ENCODE assay signal across 9 mouse cellular contexts in genomic region chr4:150361986-150362691, GRCm38 (mm10).
DNase-seq lines count a peak whose midpoint lies in the region; ATAC-seq and TF ChIP-seq lines count a peak whose summit lies in the region.
"Had no signal": no experiment of that assay in that cellular context is flagged by ENCODE, and none has a peak within 500 bp of the region (broad histone marks: within the 10 kb centered on the region; RNA-seq: fewer than 3 reads in every experiment).

No protein-coding gene starts in this region.

- no peak for TF ChIP-seq CTCF in G1E (IDR thresholded peaks at IDR 0.05; ENCODE audit: low read depth, low read length)
- no peak for TF ChIP-seq CTCF in intestine, postnatal 0 days (IDR thresholded peaks at IDR 0.05; ENCODE audit: low read depth)

- peaks cover 13% of the 10 kb centered on the region for H3K36me3 ChIP-seq in G1E (replicated peaks)
- H3K36me3 ChIP-seq in intestine, postnatal 0 days (ENCODE audit: control insufficient read depth, insufficient read depth) = no peaks in the 10 kb centered on the region
- no peaks in the 10 kb centered on the region for H3K36me3 ChIP-seq in lung, embryonic 16.5 days (ENCODE audit: control insufficient read depth, insufficient read depth, low read length)

- H3K9ac ChIP-seq in intestine, postnatal 0 days (ENCODE audit: low read depth, low read length) = no peak overlapping the region; the same call in 1 of the 2 replicates
- H3K9ac ChIP-seq in lung, embryonic 16.5 days (ENCODE audit: low read length) = no peak overlapping the region

- H3K4me3 ChIP-seq in G1E (ENCODE audit: low read depth, low read length) = no peak overlapping the region
- H3K4me3 ChIP-seq in intestine, postnatal 0 days (ENCODE audit: low read depth, low read length) = no peak overlapping the region
- no peak overlapping the region for H3K4me3 ChIP-seq in lung, embryonic 16.5 days (ENCODE audit: low read length)

- peak overlapping the region; percentile 37 for H3K4me2 ChIP-seq in intestine, postnatal 0 days (replicated peaks; ENCODE audit: low read depth)
- H3K4me2 ChIP-seq in lung, embryonic 16.5 days (ENCODE audit: low read depth, low read length) = no peak overlapping the region

- peaks cover 25% of the 10 kb centered on the region for H3K4me1 ChIP-seq in G1E (ENCODE audit: insufficient read depth, low read depth, low read length)
- peaks cover 12% of the 10 kb centered on the region; the same call in 1 of the 2 replicates for H3K4me1 ChIP-seq in intestine, postnatal 0 days (replicated peaks; ENCODE audit: control insufficient read depth, insufficient read depth, low read length)
- H3K4me1 ChIP-seq in lung, embryonic 16.5 days (replicated peaks; ENCODE audit: control insufficient read depth, insufficient read depth, low read length) = peaks cover 14% of the 10 kb centered on the region

- no peaks in the 10 kb centered on the region for H3K27me3 ChIP-seq in G1E (ENCODE audit: insufficient read depth, low read length)
- H3K27me3 ChIP-seq in intestine, postnatal 0 days (replicated peaks; ENCODE audit: control insufficient read depth, insufficient read depth, low read length) = no peaks in the 10 kb centered on the region
- no peaks in the 10 kb centered on the region for H3K27me3 ChIP-seq in lung, embryonic 16.5 days (ENCODE audit: control insufficient read depth, insufficient read depth, low read depth, low read length)

- H3K9me3 ChIP-seq in G1E (replicated peaks) = no peaks in the 10 kb centered on the region
- H3K9me3 ChIP-seq in intestine, postnatal 0 days (ENCODE audit: control insufficient read depth) = no peaks in the 10 kb centered on the region
- H3K9me3 ChIP-seq in lung, embryonic 16.5 days (ENCODE audit: control insufficient read depth, low read length) = no peaks in the 10 kb centered on the region

- WGBS in intestine, postnatal 0 days = 7% methylated on average over 8 of the region's 8 CpGs
- 10% methylated on average over 8 of the region's 8 CpGs for WGBS in lung, embryonic 16.5 days

- H3K27ac ChIP-seq in intestine, postnatal 0 days (ENCODE audit: low read depth, low read length) = peak overlapping the region; percentile 79
- H3K27ac ChIP-seq in lung, embryonic 16.5 days (ENCODE audit: low read length) = peak overlapping the region; percentile 82
- H3K27ac ChIP-seq: macrophage had no signal

- ATAC-seq in G1E (ENCODE audit: extremely low read depth, insufficient number of reproducible peaks, low FRiP score, poor library complexity, severe bottlenecking) = peak; percentile 40
- ATAC-seq in intestine, postnatal 0 days = peak; percentile 76
- ATAC-seq in lung, embryonic 16.5 days (ENCODE audit: low read depth) = peak; percentile 78

- peak; percentile 90 for DNase-seq in heart, adult 11 months
- DNase-seq in heart, postnatal 4 days = no peak
- DNase-seq in G1E (ENCODE audit: low spot score) = no peak
- DNase-seq in adrenal gland, postnatal 36 days = no peak
- DNase-seq in thymus, adult 18-20 months = no peak
- DNase-seq in c-Kit-positive CD71-positive TER-119-positive erythroid progenitor cells, embryonic 14.5 days (ENCODE audit: low spot score) = no peak
